Mouse (Mus musculus) frontal cortex, adult (tissue): ENCODE data around the gene Ppfibp2.
A peak's percentile ranks its signal among the peaks of the same experiment; 100 is the strongest.

Experiments
- ATAC-seq: cut with Nextera tagmentation; 2 replicates; pipeline ENCODE4 v1.9.2; 2017; ENCODE audit warnings: mild to moderate bottlenecking, moderate library complexity, mixed read lengths; ENCODE audit not compliant: low TSS enrichment

The Ppfibp2 gene

GRCm38 (mm10) chr7:107594857-107595402 lies at the start of gene Ppfibp2:
Gene Ppfibp2, plus strand, starts transcription at chr7:107595207.
- peak; percentile 91 for ATAC-seq

- no peak for ATAC-seq
Measured at GRCm38 (mm10) chr7:107547872-107548271, 47.1 kb upstream of the Ppfibp2 start.

GRCm38 (mm10) chr7:107553461-107553860 lies 41.5 kb upstream of the Ppfibp2 start:
- ATAC-seq: no peak

- no peak for ATAC-seq
Measured at GRCm38 (mm10) chr7:107555906-107556305, 39.1 kb upstream of the Ppfibp2 start.

GRCm38 (mm10) chr7:107560675-107561074 lies 34.3 kb upstream of the Ppfibp2 start:
- ATAC-seq: no peak

GRCm38 (mm10) chr7:107561584-107561983 lies 33.4 kb upstream of the Ppfibp2 start:
- ATAC-seq: no peak

GRCm38 (mm10) chr7:107563727-107564126 lies 31.3 kb upstream of the Ppfibp2 start:
- no peak for ATAC-seq

GRCm38 (mm10) chr7:107567261-107567671 lies 27.7 kb upstream of the Ppfibp2 start, which contains the start of gene Olfml1:
Gene Olfml1, plus strand, starts transcription at chr7:107567446.
- ATAC-seq: peak; percentile 52

GRCm38 (mm10) chr7:107567674-107568073 lies 27.3 kb upstream of the Ppfibp2 start:
- no peak for ATAC-seq

- ATAC-seq: no peak
Measured at GRCm38 (mm10) chr7:107568971-107569370, 26.0 kb upstream of the Ppfibp2 start.

- no peak for ATAC-seq
Measured at GRCm38 (mm10) chr7:107573856-107574255, 21.2 kb upstream of the Ppfibp2 start.

GRCm38 (mm10) chr7:107574276-107574675 lies 20.7 kb upstream of the Ppfibp2 start:
- no peak for ATAC-seq

GRCm38 (mm10) chr7:107592641-107593040 lies 2.4 kb upstream of the Ppfibp2 start:
- ATAC-seq: peak; percentile 34; the same call in 1 of the 2 replicates

GRCm38 (mm10) chr7:107593904-107594303 lies 1.1 kb upstream of the Ppfibp2 start:
- no peak for ATAC-seq

GRCm38 (mm10) chr7:107594325-107594856 lies 616 bp upstream of the Ppfibp2 start:
- peak; percentile 60; the same call in 1 of the 2 replicates for ATAC-seq

- ATAC-seq: no peak
Measured at GRCm38 (mm10) chr7:107595426-107595825, 419 bp downstream of the Ppfibp2 start.

GRCm38 (mm10) chr7:107596753-107597152 lies 1.7 kb downstream of the Ppfibp2 start:
- ATAC-seq: no peak

- ATAC-seq: no peak
Measured at GRCm38 (mm10) chr7:107597956-107598355, 2.9 kb downstream of the Ppfibp2 start.

GRCm38 (mm10) chr7:107600651-107601050 lies 5.6 kb downstream of the Ppfibp2 start:
- no peak for ATAC-seq

- no peak for ATAC-seq
Measured at GRCm38 (mm10) chr7:107602505-107602904, 7.5 kb downstream of the Ppfibp2 start.

GRCm38 (mm10) chr7:107602913-107603312 lies 7.9 kb downstream of the Ppfibp2 start:
- no peak for ATAC-seq

- ATAC-seq: no peak
Measured at GRCm38 (mm10) chr7:107607766-107608165, 12.8 kb downstream of the Ppfibp2 start.

- no peak for ATAC-seq
Measured at GRCm38 (mm10) chr7:107609622-107610255, 14.7 kb downstream of the Ppfibp2 start.
